Mouse (Mus musculus): ENCODE measurements around the gene Taar7f.

GRCm38 (mm10) chr10:23999639-24000038 lies 49.7 kb upstream of the Taar7f start, which contains the start of gene Taar7b:
- TF ChIP-seq CTCF (IDR thresholded peaks at IDR 0.05; ENCODE audit: borderline replicate concordance, insufficient read depth, low read length) (no peak), POLR2A (IDR thresholded peaks at IDR 0.05; ENCODE audit: low read depth, low read length) (no peak)
